Mouse (Mus musculus) retina, adult 2 months (tissue): ENCODE data around the gene Klhl41.
"Not testable (repeated sequence)": the region's sequence is repeated elsewhere in the genome, so short reads cannot be mapped to it uniquely, and the experiment has no call there.

Experiments used
- DNase-seq: peaks from one replicate; pipeline ENCODE4 v3.0.0-alpha.2; 2012; ENCODE audit warnings: low read depth, low spot score

The Klhl41 gene

GRCm38 (mm10) chr2:69669853-69670252, at the start of gene Klhl41:
Gene Klhl41, plus strand, starts transcription at chr2:69670120.
- no peak for DNase-seq

- DNase-seq = no peak
Measured at GRCm38 (mm10) chr2:69629215-69629614, 40.7 kb upstream of the Klhl41 start.

GRCm38 (mm10) chr2:69629914-69630313, 40.0 kb upstream of the Klhl41 start:
- DNase-seq = no peak

DNA sequence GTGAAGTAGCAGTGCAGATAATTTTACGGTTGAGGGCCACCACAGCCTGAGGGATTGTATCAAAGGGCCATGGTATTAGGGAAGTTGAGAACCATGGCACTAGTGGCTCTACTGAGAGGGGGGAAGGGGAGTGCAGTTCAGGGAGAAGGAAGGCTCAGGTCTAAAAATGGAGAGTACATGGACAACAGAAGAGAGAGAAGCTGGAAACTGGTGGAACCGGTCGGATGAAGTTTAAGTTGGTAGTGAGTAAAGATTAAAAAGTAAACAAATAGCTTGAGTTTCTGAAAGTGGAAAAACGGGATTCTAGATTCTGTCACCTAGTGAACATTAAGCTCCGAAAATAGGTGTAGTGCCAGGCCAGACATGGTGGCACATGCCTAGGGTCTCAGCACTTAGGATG, 39.1 kb upstream of the Klhl41 start:
- DNase-seq = no peak

GRCm38 (mm10) chr2:69631449-69631848, 38.5 kb upstream of the Klhl41 start:
- no peak for DNase-seq

GRCm38 (mm10) chr2:69635064-69635701, 34.7 kb upstream of the Klhl41 start:
- DNase-seq = peak; percentile 62

- DNase-seq = no peak
Measured at GRCm38 (mm10) chr2:69635807-69636206, 34.1 kb upstream of the Klhl41 start.

- not testable (repeated sequence) for DNase-seq
Measured at GRCm38 (mm10) chr2:69637989-69638388, 31.9 kb upstream of the Klhl41 start.

DNA sequence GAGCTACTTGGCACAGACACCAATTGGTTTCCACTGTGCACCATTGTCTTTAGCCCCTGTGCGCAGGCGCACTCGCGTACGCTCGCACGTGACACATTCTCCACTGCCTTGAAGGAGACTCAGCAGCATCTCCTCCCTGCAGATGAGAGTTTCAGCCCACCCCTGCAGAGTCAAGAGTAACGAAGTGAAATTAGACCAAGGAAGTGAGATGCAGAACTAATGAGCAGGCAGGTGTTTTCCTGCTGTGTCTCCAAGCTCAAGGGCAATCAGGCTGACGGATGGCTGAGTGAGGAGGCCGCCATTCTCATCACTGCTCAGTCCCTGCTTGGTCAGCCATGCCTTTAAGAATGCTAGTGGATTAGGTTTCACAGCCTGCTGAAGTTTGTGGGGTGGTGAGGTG, 29.8 kb upstream of the Klhl41 start:
- DNase-seq = no peak

DNA sequence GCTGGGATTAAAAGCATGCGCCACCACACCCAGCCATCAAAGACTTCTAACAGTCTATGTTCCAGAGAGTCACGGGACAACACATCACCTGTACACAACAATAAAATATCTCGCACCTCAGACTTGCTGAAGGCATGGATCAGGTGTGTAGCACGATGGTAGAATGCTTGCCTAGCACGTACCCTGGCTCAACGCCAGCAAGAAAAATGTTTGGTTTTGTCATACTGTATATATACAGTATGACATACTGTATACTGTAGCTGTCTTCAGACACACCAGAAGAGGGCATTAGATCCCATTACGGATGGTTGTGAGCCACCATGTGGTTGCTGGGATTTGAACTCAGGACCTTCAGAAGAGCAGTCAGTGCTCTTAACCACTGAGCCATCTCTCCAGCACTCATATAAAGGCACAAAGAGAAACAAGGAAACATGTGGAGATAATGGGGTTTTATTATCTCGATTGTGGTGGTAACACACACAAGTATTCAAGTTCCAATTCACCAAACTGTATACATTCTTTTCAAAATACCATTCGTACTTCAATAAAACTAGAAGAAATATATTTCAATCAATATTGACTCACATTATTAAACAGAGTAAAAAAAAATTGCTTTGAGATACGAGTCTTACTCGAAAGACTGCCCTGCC, 24.8 kb upstream of the Klhl41 start:
- DNase-seq = no peak

DNA sequence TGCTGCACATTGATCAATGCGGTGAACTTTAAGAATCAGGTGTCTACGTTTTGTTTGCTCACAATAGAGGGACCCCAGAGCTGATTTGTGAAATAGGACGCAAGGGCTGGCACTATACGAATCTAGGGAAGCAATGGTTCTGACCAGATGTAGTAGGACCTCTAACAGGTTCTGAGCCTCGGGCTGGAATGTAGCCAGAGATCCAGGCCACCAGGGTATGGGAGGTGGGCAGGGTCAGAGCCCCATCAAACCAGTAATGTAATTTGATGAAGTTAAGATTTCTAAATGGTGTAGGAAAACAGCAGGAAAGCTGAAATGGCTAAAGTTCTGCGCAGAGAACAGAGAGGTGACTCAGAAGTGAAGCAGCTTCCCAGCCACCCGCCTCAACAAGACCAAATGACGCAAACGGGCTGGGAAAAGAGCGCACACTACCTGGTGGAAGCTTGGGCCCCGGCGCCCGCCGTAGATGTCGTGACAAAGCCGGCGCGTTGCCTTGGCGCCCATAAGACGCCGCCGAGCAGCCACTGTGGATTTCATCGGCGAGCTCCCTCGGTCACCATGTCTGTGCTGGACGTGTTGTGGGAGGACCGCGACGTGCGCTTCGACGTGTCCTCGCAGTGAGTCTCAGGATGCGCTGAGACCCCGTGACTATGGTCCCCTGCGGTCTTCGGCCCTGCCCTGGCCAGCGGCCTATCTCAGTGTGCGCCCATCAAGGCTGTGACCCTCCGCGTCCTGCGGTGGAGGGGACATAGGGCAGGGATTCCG, 23.0 kb upstream of the Klhl41 start, which contains the start of gene Bbs5:
Gene Bbs5, plus strand, starts transcription at position 446 of the 765 bp plus-strand sequence.
- peak; percentile 81 for DNase-seq

DNA sequence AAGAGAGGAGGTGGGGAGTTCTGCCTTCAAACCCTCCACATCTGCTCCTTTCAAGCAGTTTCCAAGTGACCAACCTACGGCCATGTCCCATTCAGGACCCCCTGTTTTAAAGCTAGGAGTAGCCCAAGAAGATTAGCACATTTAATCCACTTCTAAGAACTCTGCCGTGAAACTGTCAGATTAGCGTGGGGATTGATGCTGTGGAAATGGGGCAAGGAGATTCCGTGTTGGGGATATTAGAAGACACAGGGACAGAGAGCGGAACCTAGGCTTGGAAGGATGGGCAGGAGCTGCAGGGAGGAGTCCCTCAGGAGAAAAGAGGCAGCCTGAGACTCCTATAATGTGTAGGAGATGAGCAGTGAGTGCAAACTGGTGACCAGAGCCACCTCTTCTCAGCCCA, 20.2 kb upstream of the Klhl41 start:
- DNase-seq = peak; percentile 75

GRCm38 (mm10) chr2:69659326-69659725, 10.6 kb upstream of the Klhl41 start:
- DNase-seq = no peak

- DNase-seq = no peak
Measured at GRCm38 (mm10) chr2:69663827-69664476, 6.0 kb upstream of the Klhl41 start.

- no peak for DNase-seq
Measured at GRCm38 (mm10) chr2:69667656-69668055, 2.3 kb upstream of the Klhl41 start.

DNA sequence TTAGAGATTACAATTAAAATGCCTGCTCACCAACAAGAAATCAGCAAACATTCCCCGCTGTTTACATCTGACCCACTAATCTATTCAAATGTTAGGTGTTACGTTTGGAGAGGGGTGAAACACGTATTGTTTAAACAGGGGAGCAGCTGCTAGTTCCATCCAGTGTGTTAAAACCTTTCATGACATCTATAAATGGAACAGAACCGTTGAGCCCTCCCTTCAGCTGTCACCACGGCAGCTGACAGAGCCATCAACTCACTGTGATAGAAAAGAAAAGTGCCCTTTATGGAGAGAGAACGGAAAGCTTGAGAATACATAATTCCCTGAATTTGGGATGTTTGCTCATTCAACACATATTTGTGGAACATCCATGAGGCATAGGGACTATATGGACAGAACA, 1.5 kb upstream of the Klhl41 start:
- DNase-seq = no peak

DNA sequence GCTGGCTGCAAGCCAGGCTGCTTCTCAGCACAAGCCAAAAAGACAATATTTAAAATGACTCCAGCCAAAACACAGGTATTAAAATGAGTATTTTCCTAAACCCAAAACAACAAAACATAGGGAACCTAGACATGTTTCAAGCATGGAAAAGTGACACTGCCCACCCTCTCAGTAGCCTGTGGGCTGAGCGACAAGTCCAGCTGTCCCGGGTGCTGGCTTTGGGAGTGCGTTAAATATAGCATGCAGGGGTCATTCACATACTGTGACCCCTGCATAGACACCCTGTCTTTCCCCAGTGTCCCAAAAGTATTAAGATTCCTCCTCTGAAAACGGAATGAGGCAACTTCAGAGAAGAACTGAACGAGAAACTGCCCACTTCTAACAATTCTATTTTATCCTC, 3.8 kb downstream of the Klhl41 start:
- DNase-seq = no peak

- DNase-seq = no peak
Measured at GRCm38 (mm10) chr2:69675266-69675665, 5.3 kb downstream of the Klhl41 start.

DNA sequence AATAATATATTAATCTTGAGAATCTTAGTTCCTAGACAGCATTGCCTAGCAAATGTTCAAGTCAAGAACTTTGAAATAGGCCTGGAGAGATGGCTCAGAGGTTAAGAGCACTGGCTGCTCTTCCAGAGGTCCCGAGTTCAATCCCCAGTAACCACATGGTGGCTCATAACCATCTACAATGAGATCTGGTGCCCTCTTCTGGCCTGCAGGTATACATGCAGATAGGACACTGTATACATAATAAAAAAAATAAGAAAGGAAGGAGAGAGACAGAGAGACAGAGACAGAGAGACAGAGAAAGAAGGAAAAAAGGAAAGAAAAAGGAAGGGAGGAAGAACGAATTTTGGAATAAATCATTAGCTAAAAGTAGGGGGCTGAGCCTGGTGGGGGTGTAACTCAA, 6.8 kb downstream of the Klhl41 start:
- no peak for DNase-seq

DNA sequence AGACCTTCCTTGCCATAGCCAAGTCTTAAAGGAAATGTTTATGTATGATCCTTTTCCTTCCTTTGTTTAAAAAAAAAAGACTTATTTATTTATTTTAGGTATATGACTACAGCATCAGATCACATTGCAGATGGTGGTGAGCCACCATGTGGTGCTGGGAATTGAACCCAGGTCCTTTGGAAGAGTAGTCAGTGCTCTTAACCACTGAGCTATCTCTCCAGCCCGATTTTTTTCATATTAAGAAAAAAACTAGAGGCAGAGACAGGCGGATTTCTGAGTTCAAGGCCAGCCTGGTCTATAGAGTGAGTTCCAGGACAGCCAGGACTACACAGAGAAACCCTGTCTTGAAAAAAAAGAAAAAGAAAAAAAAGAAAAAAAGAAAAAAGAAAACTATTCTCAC, 7.3 kb downstream of the Klhl41 start:
- not testable (repeated sequence) for DNase-seq

- no peak for DNase-seq
Measured at GRCm38 (mm10) chr2:69679990-69680389, 10.1 kb downstream of the Klhl41 start.

GRCm38 (mm10) chr2:69681931-69682330, 12.0 kb downstream of the Klhl41 start:
- no peak for DNase-seq
